Mouse (Mus musculus): ENCODE data around the gene Slc13a4.

GRCm38 (mm10) chr6:35269643-35270042 lies 38.3 kb downstream of the Slc13a4 start:
- TF ChIP-seq CTCF (IDR thresholded peaks at IDR 0.05; ENCODE audit: low read depth) (no peak), EP300 (IDR thresholded peaks at IDR 0.05; ENCODE audit: low read depth) (no peak)
